Mouse (Mus musculus) cortical plate, adult 2 months (tissue): ENCODE data around the gene Lbx1. TPM values are rescaled to one million over a fixed set of nuclear protein-coding genes. Genes with fewer than 3 reads are reported as not detected.

Experiments
- H3K27ac ChIP-seq: fragments of 200-500 bp; 2 replicates; pipeline ENCODE4 v1.5.1; 2012; ENCODE audit warnings: low read length, control low read depth, inconsistent platforms; ENCODE audit not compliant: insufficient read depth
- H3K4me1 ChIP-seq: fragments of 200-500 bp; 2 replicates; pipeline ENCODE4 v1.6.1; 2011; ENCODE audit warnings: low read length; ENCODE audit not compliant: control insufficient read depth, insufficient read depth
- H3K4me3 ChIP-seq: fragments of 200-500 bp; 2 replicates; pipeline ENCODE4 v1.5.1; 2011; ENCODE audit warnings: mild to moderate bottlenecking, low read length, control low read depth; ENCODE audit not compliant: insufficient read depth
- CTCF ChIP-seq: fragments of 200-500 bp; IDR thresholded peaks from 2 replicates; pipeline ENCODE4 v1.5.1; 2011; ENCODE audit warnings: mild to moderate bottlenecking, control low read depth, low read length; ENCODE audit not compliant: insufficient read depth; ENCODE audit errors: extremely low read depth
- POLR2A ChIP-seq: fragments of 200-500 bp; IDR thresholded peaks from 2 replicates; pipeline ENCODE4 v1.6.1; 2011; ENCODE audit warnings: mild to moderate bottlenecking, low read length, control low read depth; ENCODE audit not compliant: insufficient read depth; ENCODE audit errors: extremely low read depth
- polyA plus RNA-seq: library from polyadenylated mRNA; depleted of rRNA; stranded (reverse); fragments of >200 nt; gene quantifications from 2 replicates; pipeline ENCODE4 v1.2.3, GENCODE M21; 2012

Lbx1 gene
- polyA plus RNA-seq, 1 experiment: not detected

- Histone ChIP-seq H3K27ac (no peak overlapping the region), H3K4me1 (no peaks in the 10 kb centered on the region), H3K4me3 (no peak overlapping the region)
- TF ChIP-seq POLR2A: no peak
- no peak for TF ChIP-seq CTCF
Measured at GRCm38 (mm10) chr19:45235331-45235741, 276 bp downstream of the Lbx1 start.

GRCm38 (mm10) chr19:45234771-45235231 lies 811 bp downstream of the Lbx1 start:
- TF ChIP-seq CTCF: no peak
- TF ChIP-seq POLR2A: no peak
- Histone ChIP-seq H3K4me3 (no peak overlapping the region), H3K27ac (no peak overlapping the region), H3K4me1 (no peaks in the 10 kb centered on the region)

- TF ChIP-seq CTCF (no peak), POLR2A (no peak)
- no peak overlapping the region for H3K4me3 ChIP-seq
- no peak overlapping the region for H3K27ac ChIP-seq
Measured at GRCm38 (mm10) chr19:45234191-45234770, 1.3 kb downstream of the Lbx1 start.

DNA sequence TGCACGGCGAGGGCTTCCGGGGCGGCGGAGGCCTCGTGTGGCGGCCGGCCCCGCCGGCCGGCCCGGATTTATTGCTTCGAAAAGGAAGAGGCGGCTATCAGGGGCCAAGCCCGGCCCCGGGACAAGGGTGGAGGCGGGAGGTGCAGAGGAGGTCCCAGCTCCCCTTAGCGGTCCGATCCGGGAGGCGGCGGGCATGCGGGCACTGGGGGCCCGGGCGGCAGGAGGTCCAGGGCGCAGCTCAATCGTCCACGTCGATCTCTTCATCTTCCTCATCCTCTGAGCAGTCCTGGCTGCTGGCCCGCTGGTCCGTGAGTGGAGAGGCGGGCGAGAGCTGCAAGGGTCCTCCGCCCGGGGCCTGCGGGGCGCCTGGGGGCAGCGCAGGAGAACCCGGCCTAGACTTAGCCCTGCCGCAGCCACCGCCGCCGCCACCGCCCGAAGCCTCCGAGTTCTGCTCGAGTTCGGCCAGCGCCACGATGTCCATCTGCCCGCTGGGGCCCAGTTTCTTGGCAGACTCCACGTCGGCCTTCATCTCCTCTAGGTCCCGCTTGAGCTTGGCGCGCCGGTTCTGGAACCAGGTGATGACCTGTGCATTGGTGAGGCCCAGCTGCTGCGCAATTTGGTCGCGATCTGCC lies 2.0 kb downstream of the Lbx1 start:
- Histone ChIP-seq H3K4me3 (no peak overlapping the region), H3K4me1 (no peaks in the 10 kb centered on the region), H3K27ac (no peak overlapping the region)
- no peak for TF ChIP-seq CTCF
- TF ChIP-seq POLR2A: no peak

More at GRCm38 (mm10) chr19:45234191-45234770, 1.3 kb downstream of the Lbx1 start:
- no peaks in the 10 kb centered on the region for H3K4me1 ChIP-seq

DNA sequence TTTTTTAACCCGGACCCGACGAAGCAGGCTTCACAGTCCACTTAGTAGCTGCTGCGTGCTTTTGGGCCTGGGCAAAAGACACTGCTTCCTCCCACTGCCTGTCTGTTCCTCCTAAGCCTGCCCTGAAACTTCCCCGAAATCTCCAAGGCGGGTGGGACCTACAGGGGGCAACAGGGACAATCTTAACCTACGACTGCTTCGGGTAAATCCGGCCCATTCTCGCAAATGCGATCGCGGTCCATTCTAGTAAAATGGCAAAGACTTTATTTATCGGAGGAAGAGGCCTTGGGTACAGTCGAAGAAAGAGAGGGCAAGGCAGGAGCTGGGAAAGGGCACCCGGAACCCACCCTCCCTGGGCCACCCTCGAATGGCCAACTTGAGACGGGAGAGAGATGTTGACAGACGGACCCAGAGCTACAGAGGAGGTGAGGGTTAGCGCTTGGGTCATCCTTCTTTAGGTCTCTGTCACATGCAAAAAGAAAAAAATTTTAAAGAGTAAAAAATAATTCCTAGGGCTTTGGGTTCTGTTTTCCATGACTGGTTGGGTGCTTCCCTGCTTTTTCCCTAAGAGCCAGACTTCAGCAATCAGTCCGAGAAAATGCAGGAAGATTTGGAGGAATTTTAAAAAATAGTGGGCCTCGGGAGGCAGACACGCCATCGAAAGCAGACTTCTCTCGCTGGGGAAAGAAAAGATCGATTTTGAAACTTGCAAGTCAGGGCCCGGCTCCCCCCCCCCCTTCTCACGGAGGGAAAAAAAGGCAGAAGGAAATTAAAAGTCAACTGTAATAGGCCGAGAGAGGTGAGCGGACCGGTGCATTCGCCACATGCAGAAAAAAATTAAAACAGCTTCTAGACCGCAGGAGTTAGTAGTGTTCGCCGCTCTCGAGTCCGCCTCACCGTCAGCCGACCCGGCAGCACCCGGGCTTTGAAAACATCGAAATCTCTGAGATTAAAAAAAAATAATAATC lies 2.9 kb downstream of the Lbx1 start:
- H3K4me3 ChIP-seq: no peak overlapping the region
- H3K27ac ChIP-seq: no peak overlapping the region
- TF ChIP-seq CTCF (no peak), POLR2A (no peak)
- no peaks in the 10 kb centered on the region for H3K4me1 ChIP-seq

GRCm38 (mm10) chr19:45232036-45232410 lies 3.6 kb downstream of the Lbx1 start:
- Histone ChIP-seq H3K4me1 (no peaks in the 10 kb centered on the region), H3K27ac (no peak overlapping the region), H3K4me3 (no peak overlapping the region)
- no peak for TF ChIP-seq POLR2A
- TF ChIP-seq CTCF: no peak

GRCm38 (mm10) chr19:45231383-45232035 lies 4.1 kb downstream of the Lbx1 start:
- no peak overlapping the region for H3K4me3 ChIP-seq
- no peak overlapping the region for H3K27ac ChIP-seq
- no peaks in the 10 kb centered on the region for H3K4me1 ChIP-seq
- TF ChIP-seq CTCF (no peak), POLR2A (no peak)

DNA sequence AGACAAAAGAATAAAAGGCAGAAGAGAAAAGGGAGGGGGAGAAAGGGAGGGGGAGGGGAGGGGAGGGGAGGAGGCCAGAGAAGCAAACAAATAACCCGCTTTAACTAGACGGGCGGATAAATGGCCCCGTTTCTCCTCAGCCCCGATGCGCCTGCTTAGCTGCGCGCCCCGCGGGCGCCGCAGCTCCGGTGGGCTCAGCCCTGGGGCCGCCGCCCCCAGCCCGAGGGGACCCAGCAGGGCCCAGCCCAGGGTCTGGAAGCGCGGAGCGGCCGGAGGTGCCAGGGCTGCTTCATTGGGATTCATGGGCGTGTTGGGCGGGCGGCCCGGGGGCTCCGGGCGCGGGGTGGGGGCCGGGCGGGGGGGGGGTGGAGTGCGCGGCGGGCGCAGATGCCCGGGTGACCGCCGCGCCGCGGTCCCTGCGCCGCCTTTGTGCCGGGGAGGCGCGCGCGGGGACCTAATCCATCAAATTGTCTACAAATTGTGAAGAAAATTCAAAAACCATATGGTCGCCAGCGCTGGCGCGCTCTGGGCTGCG lies 4.7 kb downstream of the Lbx1 start:
- H3K4me1 ChIP-seq: no peaks in the 10 kb centered on the region
- H3K27ac ChIP-seq: no peak overlapping the region
- no peak overlapping the region for H3K4me3 ChIP-seq
- no peak for TF ChIP-seq POLR2A
- no peak for TF ChIP-seq CTCF

- H3K4me3 ChIP-seq: no peak overlapping the region
- H3K27ac ChIP-seq: no peak overlapping the region
- H3K4me1 ChIP-seq: no peaks in the 10 kb centered on the region
- TF ChIP-seq CTCF (no peak), POLR2A (no peak)
Measured at GRCm38 (mm10) chr19:45230201-45230611, 5.4 kb downstream of the Lbx1 start.
